Mouse (Mus musculus) testis, adult 2 months (tissue): Measurements from ENCODE around the gene Pacsin1.

Experiments used
- CTCF ChIP-seq: fragments of 200-500 bp; IDR thresholded peaks from 2 replicates; pipeline ENCODE4 v1.5.1; 2012; ENCODE audit warnings: low read depth, mild to moderate bottlenecking, inconsistent platforms, low read length, moderate library complexity; ENCODE audit not compliant: control insufficient read depth, insufficient read depth, insufficient replicate concordance
- POLR2A ChIP-seq: fragments of 200-500 bp; IDR thresholded peaks from 2 replicates; pipeline ENCODE4 v1.6.1; 2012; ENCODE audit warnings: low read depth, mild to moderate bottlenecking, inconsistent platforms, low read length, moderate library complexity; ENCODE audit not compliant: control insufficient read depth

- TF ChIP-seq POLR2A (no peak), CTCF (no peak)
Measured at GRCm38 (mm10) chr17:27740961-27741360, 85.7 kb downstream of the Pacsin1 start.
